Mouse (Mus musculus) ovary, postnatal 10 days (tissue): ENCODE measurements around the gene Cnn1.
A peak's percentile ranks its signal among the peaks of the same experiment; 100 is the strongest.
"Not testable (repeated sequence)": the region's sequence is repeated elsewhere in the genome, so short reads cannot be mapped to it uniquely, and the experiment has no call there.

ENCODE experiments used
- DNase-seq: peaks from one replicate; pipeline ENCODE4 v3.0.0; 2022; ENCODE audit warnings: low spot score

The Cnn1 gene

GRCm38 (mm10) chr9:22125246-22126027 lies 26.4 kb downstream of the Cnn1 start:
- DNase-seq: no peak

GRCm38 (mm10) chr9:22131226-22131981 lies 32.4 kb downstream of the Cnn1 start:
- peak; percentile 17 for DNase-seq

- no peak for DNase-seq
Measured at GRCm38 (mm10) chr9:22132220-22132619, 33.2 kb downstream of the Cnn1 start.

- no peak for DNase-seq
Measured at GRCm38 (mm10) chr9:22134246-22134890, 35.4 kb downstream of the Cnn1 start.

- DNase-seq: no peak
Measured at GRCm38 (mm10) chr9:22134988-22135643, 36.1 kb downstream of the Cnn1 start.

- DNase-seq: no peak
Measured at GRCm38 (mm10) chr9:22135644-22136390, 36.8 kb downstream of the Cnn1 start, which contains the start of gene Acp5. TSS of gene Acp5 (minus strand) at chr9:22135711.

GRCm38 (mm10) chr9:22136765-22137547 lies 37.9 kb downstream of the Cnn1 start:
- DNase-seq: no peak

GRCm38 (mm10) chr9:22138480-22138879 lies 39.5 kb downstream of the Cnn1 start:
- DNase-seq: no peak

GRCm38 (mm10) chr9:22139746-22140145 lies 40.7 kb downstream of the Cnn1 start:
- DNase-seq: no peak

GRCm38 (mm10) chr9:22143108-22144037 lies 44.4 kb downstream of the Cnn1 start:
- DNase-seq: peak; percentile 75

GRCm38 (mm10) chr9:22144304-22144965 lies 45.4 kb downstream of the Cnn1 start:
- DNase-seq: no peak

GRCm38 (mm10) chr9:22149426-22150248 lies 50.6 kb downstream of the Cnn1 start:
- DNase-seq: no peak

GRCm38 (mm10) chr9:22150249-22150693 lies 51.3 kb downstream of the Cnn1 start:
- DNase-seq: not testable (repeated sequence)

GRCm38 (mm10) chr9:22150946-22151345 lies 51.9 kb downstream of the Cnn1 start:
- no peak for DNase-seq

GRCm38 (mm10) chr9:22153810-22154209 lies 54.8 kb downstream of the Cnn1 start:
- DNase-seq: no peak

- DNase-seq: no peak
Measured at GRCm38 (mm10) chr9:22155614-22156013, 56.6 kb downstream of the Cnn1 start.

- peak; percentile 98 for DNase-seq
Measured at GRCm38 (mm10) chr9:22156497-22157245, 57.7 kb downstream of the Cnn1 start, which contains the start of gene Pigyl. TSS of gene Pigyl (plus strand) at chr9:22156846.
